ENCODE assay signal across 9 mouse cellular contexts in the genomic region with DNA sequence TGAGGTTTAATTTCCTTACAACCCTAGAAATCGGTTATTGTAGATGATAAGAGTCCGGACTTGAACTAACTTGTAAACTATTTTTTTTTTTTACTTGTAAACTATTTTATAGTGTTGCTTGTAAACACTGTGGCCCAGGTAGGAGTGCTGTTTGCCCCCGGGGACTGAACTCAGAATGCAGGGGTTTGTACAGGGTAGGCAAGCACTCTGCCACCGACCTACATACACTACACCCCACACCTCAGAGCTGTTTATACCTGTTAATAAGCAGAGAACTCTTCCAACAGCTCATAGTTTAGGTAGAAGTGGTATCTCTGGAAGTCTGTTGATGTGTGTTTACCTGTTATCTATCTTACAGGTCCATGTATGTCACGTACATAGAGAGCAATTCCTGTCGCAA. TPM values are rescaled to one million over a fixed set of nuclear protein-coding genes. Genes with fewer than 3 reads are reported as not detected.
A peak's percentile ranks its signal among the peaks of the same experiment; 100 is the strongest.
DNase-seq lines count a peak whose midpoint lies in the region; ATAC-seq and TF ChIP-seq lines count a peak whose summit lies in the region.
"Had no signal": no experiment of that assay in that cellular context is flagged by ENCODE, and none has a peak within 500 bp of the region (broad histone marks: within the 10 kb centered on the region; RNA-seq: fewer than 3 reads in every experiment).

No protein-coding gene starts in this region.

- peak overlapping the region; percentile 96 for H3K4me2 ChIP-seq in heart, embryonic 12.5 days
- H3K4me2 ChIP-seq in hindbrain, embryonic 14.5 days (replicated peaks): peak overlapping the region; percentile 68
- H3K4me2 ChIP-seq in midbrain, embryonic 13.5 days (replicated peaks): peak overlapping the region; percentile 78

- TF ChIP-seq CTCF in bone marrow macrophage, adult 2 months (IDR thresholded peaks at IDR 0.05; ENCODE audit: low read depth, low read length): no peak

- H3K4me3 ChIP-seq in heart, embryonic 12.5 days: peak overlapping the region; percentile 87
- peak overlapping the region; percentile 90 for H3K4me3 ChIP-seq in bone marrow macrophage, adult 2 months (ENCODE audit: insufficient read depth, low read length)
- peak overlapping the region; percentile 74 for H3K4me3 ChIP-seq in hindbrain, embryonic 14.5 days (replicated peaks; ENCODE audit: low read length)
- H3K4me3 ChIP-seq in midbrain, embryonic 13.5 days (replicated peaks): peak overlapping the region; percentile 62

- H3K9me3 ChIP-seq in heart, embryonic 12.5 days (replicated peaks): no peaks in the 10 kb centered on the region
- H3K9me3 ChIP-seq in hindbrain, embryonic 14.5 days (ENCODE audit: control insufficient read depth, low read length): no peaks in the 10 kb centered on the region
- H3K9me3 ChIP-seq in midbrain, embryonic 13.5 days: no peaks in the 10 kb centered on the region

- no peak overlapping the region for H3K27ac ChIP-seq in heart, embryonic 12.5 days (ENCODE audit: poor library complexity, severe bottlenecking)
- H3K27ac ChIP-seq in bone marrow macrophage, adult 2 months (ENCODE audit: insufficient read depth, low read depth, low read length): no peak overlapping the region
- no peak overlapping the region for H3K27ac ChIP-seq in hindbrain, embryonic 14.5 days
- no peak overlapping the region for H3K27ac ChIP-seq in midbrain, embryonic 13.5 days

- 45% methylated on average over 6 of the region's 6 CpGs for WGBS in heart, embryonic 12.5 days
- WGBS in hindbrain, embryonic 14.5 days: 54% methylated on average over 6 of the region's 6 CpGs
- 53% methylated on average over 6 of the region's 6 CpGs for WGBS in midbrain, embryonic 13.5 days

- H3K27me3 ChIP-seq in heart, embryonic 12.5 days (replicated peaks): no peaks in the 10 kb centered on the region
- no peaks in the 10 kb centered on the region for H3K27me3 ChIP-seq in hindbrain, embryonic 14.5 days (ENCODE audit: control insufficient read depth, insufficient read depth, low read length)
- H3K27me3 ChIP-seq in midbrain, embryonic 13.5 days: no peaks in the 10 kb centered on the region

- no peaks in the 10 kb centered on the region; the same call in 1 of the 2 replicates for H3K36me3 ChIP-seq in heart, embryonic 12.5 days
- no peaks in the 10 kb centered on the region for H3K36me3 ChIP-seq in hindbrain, embryonic 14.5 days (replicated peaks; ENCODE audit: control insufficient read depth, insufficient read depth)
- H3K36me3 ChIP-seq in midbrain, embryonic 13.5 days: no peaks in the 10 kb centered on the region

- no peak for TF ChIP-seq POLR2A in bone marrow macrophage, adult 2 months (IDR thresholded peaks at IDR 0.05; ENCODE audit: borderline replicate concordance, low read depth, low read length)

- ATAC-seq in heart, embryonic 12.5 days (ENCODE audit: insufficient number of reproducible peaks, low FRiP score): no peak
- no peak for ATAC-seq in hindbrain, embryonic 14.5 days (ENCODE audit: low FRiP score)
- ATAC-seq in midbrain, embryonic 13.5 days: no peak

- peak overlapping the region; percentile 83; the same call in 1 of the 2 replicates for H3K9ac ChIP-seq in heart, embryonic 12.5 days
- peak overlapping the region; percentile 59; the same call in 1 of the 2 replicates for H3K9ac ChIP-seq in hindbrain, embryonic 14.5 days
- H3K9ac ChIP-seq in midbrain, embryonic 13.5 days (replicated peaks): peak overlapping the region; percentile 74

- peaks cover 27% of the 10 kb centered on the region for H3K4me1 ChIP-seq in heart, embryonic 12.5 days (replicated peaks)
- peaks cover 4% of the 10 kb centered on the region for H3K4me1 ChIP-seq in bone marrow macrophage, adult 2 months (ENCODE audit: control insufficient read depth, insufficient read depth, low read length)
- peaks cover 18% of the 10 kb centered on the region; the same call in 1 of the 2 replicates for H3K4me1 ChIP-seq in hindbrain, embryonic 14.5 days (replicated peaks; ENCODE audit: control insufficient read depth, insufficient read depth, low read length)
- peaks cover 24% of the 10 kb centered on the region for H3K4me1 ChIP-seq in midbrain, embryonic 13.5 days (replicated peaks)

- no peak for DNase-seq in heart, adult 8-10 months (ENCODE audit: low spot score)
- no peak for DNase-seq in hindbrain, embryonic 14.5 days (ENCODE audit: low spot score)
- DNase-seq in adrenal gland, postnatal 36 days: no peak
- no peak for DNase-seq in T-cell, adult 2 months (ENCODE audit: low spot score)
- DNase-seq in urinary bladder, postnatal 14 days (ENCODE audit: low spot score): no peak
- DNase-seq: cerebellum, adult 11 months had no signal

RNA-seq across cellular contexts. Expression of a gene that starts 0.8 kb away (rescaled TPM):
- polyA plus RNA-seq in heart, embryonic 12.5 days (2016; fragmentation: Nextera tagmentation; extraction: Ambion mirVana): 8.1 and 8.9 TPM in 2 replicates
- 1 to 10 TPM; 2.2 to 4.9 (median 2.7) TPM for total RNA-seq in heart, adult 8-10 months (2022)
- polyA plus RNA-seq in bone marrow macrophage, adult 2 months (2012; ENCODE audit: insufficient read depth, insufficient read length, missing spikeins): 12.3 and 14.7 TPM in 2 replicates
- polyA plus RNA-seq in hindbrain, embryonic 14.5 days (2014; fragmentation: Nextera tagmentation; extraction: Ambion mirVana): 7.2 and 8.4 TPM in 2 replicates
- 10.3 and 11.9 TPM in 2 replicates for polyA plus RNA-seq in midbrain, embryonic 13.5 days (2015; fragmentation: Nextera tagmentation; extraction: Ambion mirVana)
- 10 to 100 TPM in 1 of 2 experiments, 1 to 10 TPM in 1; 7.9 to 11.5 TPM for total RNA-seq in adrenal gland, postnatal 36 days (2021)

RNA-seq across cellular contexts. Expression of a gene that starts 1.0 kb away (rescaled TPM):
- 88.2 and 94.4 TPM in 2 replicates for polyA plus RNA-seq in heart, embryonic 12.5 days (2016; fragmentation: Nextera tagmentation; extraction: Ambion mirVana)
- 10 to 100 TPM; 31.3 to 56.0 (median 43.5) TPM for total RNA-seq in heart, adult 8-10 months (2022)
- polyA plus RNA-seq in bone marrow macrophage, adult 2 months (2012; ENCODE audit: insufficient read depth, insufficient read length, missing spikeins): 36.7 and 36.9 TPM in 2 replicates
- polyA plus RNA-seq in hindbrain, embryonic 14.5 days (2014; fragmentation: Nextera tagmentation; extraction: Ambion mirVana): 130 and 141 TPM in 2 replicates
- polyA plus RNA-seq in midbrain, embryonic 13.5 days (2015; fragmentation: Nextera tagmentation; extraction: Ambion mirVana): 226 and 238 TPM in 2 replicates
- 10 to 100 TPM; 43.3 to 67.7 TPM for total RNA-seq in adrenal gland, postnatal 36 days (2021)

RNA-seq across cellular contexts. Expression of a gene that starts 24.9 kb away (rescaled TPM):
- 53.4 and 55.6 TPM in 2 replicates for polyA plus RNA-seq in heart, embryonic 12.5 days (2016; fragmentation: Nextera tagmentation; extraction: Ambion mirVana)
- 10 to 100 TPM; 46.6 to 60.7 (median 56.0) TPM for total RNA-seq in heart, adult 8-10 months (2022)
- 56.1 and 56.5 TPM in 2 replicates for polyA plus RNA-seq in bone marrow macrophage, adult 2 months (2012; ENCODE audit: insufficient read depth, insufficient read length, missing spikeins)
- 29.9 and 31.7 TPM in 2 replicates for polyA plus RNA-seq in hindbrain, embryonic 14.5 days (2014; fragmentation: Nextera tagmentation; extraction: Ambion mirVana)
- polyA plus RNA-seq in midbrain, embryonic 13.5 days (2015; fragmentation: Nextera tagmentation; extraction: Ambion mirVana): 38.9 and 41.9 TPM in 2 replicates
- total RNA-seq in adrenal gland, postnatal 36 days (2021): 100 to 1,000 TPM; 131 to 170 TPM
